Mouse (Mus musculus) G1E (cell line): ENCODE measurements around the gene Mthfd2l. TPM values are rescaled to one million over a fixed set of nuclear protein-coding genes. Genes with fewer than 3 reads are reported as not detected.

Experiments used
- ATAC-seq: 2 replicates; pipeline ENCODE4 v1.8.0; 2016; ENCODE audit warnings: mild to moderate bottlenecking; ENCODE audit not compliant: insufficient number of reproducible peaks, poor library complexity, low FRiP score, severe bottlenecking; ENCODE audit errors: extremely low read depth
- DNase-seq: peaks from one replicate; pipeline ENCODE4 v3.0.0; 2012; ENCODE audit warnings: low spot score
- H3K27me3 ChIP-seq: 2 replicates; pipeline ENCODE4 v1.6.1; 2012; ENCODE audit warnings: mild to moderate bottlenecking, low read length, inconsistent platforms; ENCODE audit not compliant: insufficient read depth
- H3K36me3 ChIP-seq: replicated peaks from 2 replicates; pipeline ENCODE3; 2012; ENCODE audit warnings: mild to moderate bottlenecking, inconsistent platforms
- H3K4me1 ChIP-seq: 2 replicates; pipeline ENCODE4 v1.6.1; 2012; ENCODE audit warnings: low read depth, low read length, inconsistent platforms, mixed read lengths; ENCODE audit not compliant: insufficient read depth
- H3K4me3 ChIP-seq: 2 replicates; pipeline ENCODE4 v1.5.1; 2012; ENCODE audit warnings: low read depth, mild to moderate bottlenecking, inconsistent platforms, low read length, moderate library complexity, mixed read lengths
- H3K9me3 ChIP-seq: replicated peaks from 2 replicates; pipeline ENCODE4 v1.6.1; 2012; ENCODE audit warnings: inconsistent platforms
- CTCF ChIP-seq: IDR thresholded peaks from 2 replicates; pipeline ENCODE4 v1.5.1; 2012; ENCODE audit warnings: low read depth, low read length, inconsistent platforms, mixed read lengths
- GATA1 ChIP-seq: IDR thresholded peaks from 2 replicates; pipeline ENCODE4 v1.6.1; 2012; ENCODE audit warnings: borderline replicate concordance, low read length, inconsistent platforms, mixed read lengths
- GATA2 ChIP-seq: IDR thresholded peaks from 2 replicates; pipeline ENCODE4 v1.6.1; 2012; ENCODE audit warnings: low read depth, low read length, inconsistent platforms, borderline replicate concordance
- POLR2AphosphoS5 ChIP-seq: IDR thresholded peaks from 2 replicates; pipeline ENCODE4 v1.6.1; 2012; ENCODE audit warnings: low read depth, low read length, inconsistent platforms; ENCODE audit not compliant: insufficient replicate concordance
- TAL1 ChIP-seq: conservative IDR thresholded peaks from 2 replicates; pipeline ENCODE4 v1.6.1; 2012; ENCODE audit warnings: low read depth, low read length, inconsistent platforms, mixed read lengths
- polyA plus RNA-seq: library from polyadenylated mRNA; stranded (reverse); fragments of >175 nt; gene quantifications from 2 replicates; pipeline ENCODE4 v1.2.3, GENCODE M21; 2012
- total RNA-seq, 2 experiments: library from RNA; stranded (forward) in 1 of 2; stranded (reverse) in 1 of 2; fragments of 200-1000 nt in 1 of 2; fragments of >200 nt in 1 of 2; fragmentation: Nextera tagmentation in 1 of 2; gene quantifications; 2 replicates each; pipeline ENCODE4 v1.2.3; 2014 to 2017

The Mthfd2l gene
- total and polyA plus RNA-seq, 3 experiments, result 6.6 to 12.8 (median 12.4) TPM

DNA sequence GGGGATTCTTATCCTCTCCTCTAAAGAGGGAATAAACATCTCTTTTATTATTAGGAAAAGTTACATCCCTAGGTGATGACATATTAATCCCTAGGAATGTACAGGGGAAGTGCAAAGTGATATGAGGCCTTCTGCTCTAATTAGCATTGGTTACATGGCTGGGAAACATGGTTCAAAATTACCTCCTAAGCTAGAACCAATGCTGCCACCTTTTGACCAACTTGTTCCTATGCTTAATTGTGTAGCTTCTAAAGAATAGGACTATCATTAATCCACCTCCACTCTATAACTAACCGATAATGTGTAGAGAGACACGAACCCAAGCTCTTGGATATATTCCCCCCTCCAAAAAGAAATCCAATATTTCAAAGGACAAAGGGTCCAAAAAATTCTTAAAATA, 99.7 kb downstream of the Mthfd2l start:
- Histone ChIP-seq H3K27me3 (no peaks in the 10 kb centered on the region), H3K4me3 (no peak overlapping the region), H3K9me3 (no peaks in the 10 kb centered on the region), H3K36me3 (no peaks in the 10 kb centered on the region), H3K4me1 (no peaks in the 10 kb centered on the region)
- ATAC-seq (no peak), DNase-seq (no peak)
- TF ChIP-seq POLR2AphosphoS5 (no peak), GATA2 (no peak), TAL1 (no peak), CTCF (no peak), GATA1 (no peak)

DNA sequence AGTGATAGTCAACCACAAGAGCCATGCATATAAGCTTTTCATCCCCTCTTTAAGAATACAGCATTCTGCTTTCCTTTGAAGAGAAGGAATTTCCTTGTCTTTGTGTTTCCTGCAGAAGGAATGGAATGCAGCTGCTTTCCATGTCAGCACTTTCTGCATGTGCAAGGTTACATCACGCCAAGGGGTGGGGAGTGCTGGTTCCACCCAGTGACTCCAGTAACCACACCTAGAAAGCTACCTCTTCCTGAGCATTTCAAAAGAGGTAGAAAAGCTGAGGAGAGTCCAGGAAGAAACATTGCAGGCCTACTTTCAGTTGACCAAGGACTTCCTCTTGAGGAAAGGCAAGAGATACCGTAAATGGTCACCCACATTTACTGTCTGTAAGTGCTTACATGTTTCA, 104.4 kb downstream of the Mthfd2l start:
- ATAC-seq, result no peak

DNA sequence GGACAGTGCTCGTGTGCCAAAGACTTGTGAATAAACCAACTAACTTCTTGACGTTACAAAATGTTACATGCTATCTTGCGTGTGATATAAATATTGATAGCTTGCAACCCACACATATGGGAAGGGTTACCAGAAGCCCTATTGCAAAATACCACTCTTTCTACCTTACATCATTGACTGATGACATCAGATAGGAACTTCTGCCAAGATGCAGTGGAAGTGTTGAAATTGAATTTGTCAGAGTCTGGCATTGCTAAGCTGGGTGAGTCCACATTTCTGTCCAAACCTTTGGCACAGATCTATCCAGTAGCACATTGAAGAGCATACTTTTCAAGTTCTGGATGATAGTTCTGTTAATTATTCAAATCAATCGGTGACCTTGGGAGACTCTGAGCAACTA, 105.7 kb downstream of the Mthfd2l start:
- no peak overlapping the region for H3K4me3 ChIP-seq
- H3K4me1 ChIP-seq, result no peaks in the 10 kb centered on the region
- ATAC-seq (no peak), DNase-seq (no peak)
- H3K27me3 ChIP-seq, result no peaks in the 10 kb centered on the region
- no peaks in the 10 kb centered on the region for H3K36me3 ChIP-seq
- TF ChIP-seq GATA2, result no peak
- no peak for TF ChIP-seq POLR2AphosphoS5
- TF ChIP-seq TAL1, result no peak
- no peak for TF ChIP-seq CTCF
- no peak for TF ChIP-seq GATA1
- H3K9me3 ChIP-seq, result no peaks in the 10 kb centered on the region

More for the DNA sequence above, 104.4 kb downstream of the Mthfd2l start:
- TF ChIP-seq CTCF, result no peak
- TF ChIP-seq GATA2, result no peak
- no peak for TF ChIP-seq GATA1
- no peak for TF ChIP-seq TAL1
- TF ChIP-seq POLR2AphosphoS5, result no peak
- H3K27me3 ChIP-seq, result no peaks in the 10 kb centered on the region
- no peaks in the 10 kb centered on the region for H3K4me1 ChIP-seq
- H3K36me3 ChIP-seq, result no peaks in the 10 kb centered on the region
- no peak for DNase-seq
- H3K9me3 ChIP-seq, result no peaks in the 10 kb centered on the region
- no peak overlapping the region for H3K4me3 ChIP-seq

DNA sequence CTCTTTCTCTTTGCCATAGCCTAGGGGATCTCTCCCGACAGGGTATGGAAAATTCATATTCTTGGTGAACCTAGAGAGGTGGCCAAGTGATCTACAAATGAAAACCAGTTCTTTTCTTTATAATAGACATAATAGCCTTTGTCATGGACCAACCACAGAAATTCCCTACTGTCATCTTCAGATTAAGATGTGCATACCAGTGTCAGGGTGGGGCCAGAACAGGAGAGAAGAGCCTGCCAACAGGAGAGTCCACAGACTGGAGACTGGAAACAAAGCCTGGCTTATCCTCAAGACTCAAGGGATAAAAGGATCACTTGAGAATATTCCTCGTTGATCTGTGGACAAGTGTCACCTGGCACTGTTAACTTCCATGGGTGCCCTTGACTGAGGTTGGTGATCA, 106.8 kb downstream of the Mthfd2l start:
- Histone ChIP-seq H3K27me3 (no peaks in the 10 kb centered on the region), H3K4me3 (no peak overlapping the region), H3K4me1 (no peaks in the 10 kb centered on the region), H3K9me3 (no peaks in the 10 kb centered on the region), H3K36me3 (no peaks in the 10 kb centered on the region)
- no peak for ATAC-seq
- TF ChIP-seq POLR2AphosphoS5, result no peak
- TF ChIP-seq CTCF, result no peak
- no peak for TF ChIP-seq TAL1
- TF ChIP-seq GATA1, result no peak
- TF ChIP-seq GATA2, result no peak
- no peak for DNase-seq

DNA sequence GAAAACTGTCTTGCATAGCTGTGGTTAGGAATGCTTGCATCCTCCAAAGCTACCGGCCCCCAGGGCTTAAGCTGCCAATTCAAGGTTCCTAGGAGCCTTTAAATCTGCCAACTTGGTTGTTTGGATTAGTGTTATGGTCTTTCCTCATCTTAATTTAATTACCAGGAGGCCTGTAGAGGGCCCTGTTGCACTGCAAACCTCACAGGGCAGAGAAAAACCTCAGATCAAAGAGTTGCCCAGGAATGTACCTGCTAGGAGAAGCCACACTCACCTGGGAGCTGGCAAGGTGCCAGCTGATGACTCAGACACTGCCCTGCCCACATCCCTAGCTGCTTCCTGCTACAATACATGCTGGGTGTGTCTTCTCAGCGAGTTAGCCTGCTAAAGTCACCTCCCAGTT, 107.6 kb downstream of the Mthfd2l start:
- ATAC-seq (no peak), DNase-seq (no peak)
- Histone ChIP-seq H3K4me3 (no peak overlapping the region), H3K36me3 (no peaks in the 10 kb centered on the region), H3K9me3 (no peaks in the 10 kb centered on the region), H3K4me1 (no peaks in the 10 kb centered on the region), H3K27me3 (no peaks in the 10 kb centered on the region)
- TF ChIP-seq CTCF (no peak), GATA2 (no peak), GATA1 (no peak), TAL1 (no peak), POLR2AphosphoS5 (no peak)

DNA sequence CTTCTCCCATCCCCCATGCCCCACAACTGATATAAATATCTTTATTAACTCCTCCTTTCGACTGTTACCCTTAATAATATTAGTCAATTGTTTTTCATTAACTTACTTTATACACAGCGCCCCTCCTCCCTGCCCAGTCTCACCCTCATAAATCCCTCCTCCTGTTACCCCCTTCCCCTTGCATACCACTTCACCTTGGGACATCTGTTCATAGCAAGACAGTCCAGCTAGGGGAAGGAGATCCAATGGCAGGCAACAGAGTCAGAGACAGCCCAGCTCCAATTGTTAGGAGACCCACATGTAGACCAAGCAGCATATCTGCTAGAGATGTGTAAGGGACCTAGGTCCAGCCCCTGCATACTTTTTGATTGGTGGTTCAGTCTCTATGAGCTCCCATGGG, 108.0 kb downstream of the Mthfd2l start:
- H3K27me3 ChIP-seq, result no peaks in the 10 kb centered on the region
- no peaks in the 10 kb centered on the region for H3K4me1 ChIP-seq
- DNase-seq, result no peak
- TF ChIP-seq POLR2AphosphoS5 (no peak), GATA2 (no peak), GATA1 (no peak), CTCF (no peak), TAL1 (no peak)
- no peaks in the 10 kb centered on the region for H3K9me3 ChIP-seq
- H3K36me3 ChIP-seq, result no peaks in the 10 kb centered on the region
- ATAC-seq, result no peak
- H3K4me3 ChIP-seq, result no peak overlapping the region

DNA sequence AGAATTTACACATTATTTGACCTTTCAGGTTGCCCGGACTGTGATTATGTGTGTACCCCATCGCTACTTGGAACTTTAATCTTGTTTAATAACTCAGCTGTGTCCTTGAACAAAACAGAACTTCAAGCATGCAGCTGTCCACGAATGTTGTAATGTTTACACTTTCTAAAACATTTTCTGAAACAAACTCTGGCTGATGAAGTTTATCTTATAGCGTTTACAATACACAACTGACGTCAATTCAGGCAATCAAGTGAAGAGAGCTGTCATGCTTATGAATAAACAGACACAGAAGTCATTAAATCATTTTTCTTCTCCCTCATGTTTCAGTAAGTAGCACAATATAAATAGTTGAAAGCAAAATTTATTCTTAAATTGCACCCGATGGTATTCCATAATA, 117.1 kb downstream of the Mthfd2l start:
- ATAC-seq (no peak), DNase-seq (no peak)
- Histone ChIP-seq H3K4me1 (no peaks in the 10 kb centered on the region), H3K36me3 (no peaks in the 10 kb centered on the region), H3K9me3 (no peaks in the 10 kb centered on the region), H3K4me3 (no peak overlapping the region), H3K27me3 (no peaks in the 10 kb centered on the region)
- TF ChIP-seq CTCF (no peak), GATA2 (no peak), GATA1 (no peak), TAL1 (no peak), POLR2AphosphoS5 (no peak)
